Mouse (Mus musculus) embryo, embryonic 9.5 days (tissue): ENCODE data around the gene Gm26602.
A peak's percentile ranks its signal among the peaks of the same experiment; 100 is the strongest.

Source experiments
- DNase-seq: peaks from one replicate; pipeline ENCODE4 v3.0.0-alpha.2; 2017; ENCODE audit errors: extremely low spot score

Gm26602 gene

DNA sequence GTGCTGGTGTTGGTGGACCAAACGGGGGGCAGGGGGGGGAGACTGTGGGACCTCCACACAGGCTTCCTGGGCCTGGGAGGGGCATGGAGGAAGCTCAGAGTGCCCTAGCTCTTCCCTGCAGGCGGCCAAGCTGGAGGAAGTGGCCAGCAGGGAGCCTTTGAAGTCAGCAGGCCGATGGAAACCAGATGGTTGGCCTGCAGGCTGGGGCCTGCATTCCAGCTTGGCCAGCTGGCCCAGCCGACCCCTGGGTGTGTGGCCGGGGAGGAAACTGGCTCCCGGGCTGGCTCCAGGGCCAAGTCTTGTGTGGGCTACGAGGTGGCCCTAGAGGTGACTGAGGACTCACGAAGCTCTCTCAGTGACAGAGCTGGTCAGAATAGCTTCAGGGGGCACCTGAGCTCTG lies 22.1 kb downstream of the Gm26602 start:
- peak; percentile 74 for DNase-seq

DNA sequence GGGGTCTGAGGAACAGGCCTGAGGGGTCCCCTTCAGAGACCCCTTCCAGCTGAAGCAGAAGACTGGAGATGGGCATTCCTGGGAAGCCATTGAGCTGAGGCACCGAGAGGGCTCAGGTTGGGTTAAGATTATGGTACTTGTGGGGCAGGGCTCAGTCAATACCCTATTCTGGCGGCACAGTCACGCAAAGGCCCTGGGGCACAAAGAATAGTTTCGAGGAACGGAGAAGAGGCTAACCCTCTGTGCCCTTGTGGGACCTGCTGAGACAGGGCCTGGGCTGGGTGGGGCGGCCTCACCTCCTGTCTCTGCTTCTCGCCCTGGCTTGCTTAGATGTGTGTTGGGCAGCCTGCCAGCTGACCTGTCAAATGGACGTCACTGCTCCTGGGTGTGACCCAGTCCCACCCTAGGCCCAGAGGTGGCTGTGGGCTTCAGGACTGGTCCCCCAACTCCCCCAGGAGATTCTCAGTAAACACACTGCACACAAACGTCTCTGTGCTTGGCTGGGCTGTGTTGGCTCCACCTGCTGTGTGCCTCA lies 22.6 kb downstream of the Gm26602 start:
- DNase-seq: no peak

DNA sequence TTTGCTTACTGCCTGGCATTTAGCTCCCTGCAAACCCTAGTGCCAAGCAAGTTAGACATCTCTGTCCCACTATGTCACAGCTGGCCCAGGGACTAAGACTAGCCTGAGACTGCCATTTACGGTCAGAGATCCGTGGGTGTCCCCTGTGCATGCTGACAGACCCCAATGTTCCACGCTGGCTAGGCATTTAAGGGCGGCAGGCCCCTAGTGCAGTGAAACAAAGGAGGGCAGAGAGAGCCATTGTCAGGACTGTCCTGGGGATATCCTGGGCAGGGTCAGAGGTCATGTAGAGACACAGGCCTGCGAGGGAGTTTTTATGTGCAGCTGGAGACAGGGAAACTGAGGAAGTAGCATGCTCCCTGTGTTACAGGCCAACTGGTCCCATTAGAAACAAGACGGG lies 23.2 kb downstream of the Gm26602 start:
- no peak for DNase-seq

DNA sequence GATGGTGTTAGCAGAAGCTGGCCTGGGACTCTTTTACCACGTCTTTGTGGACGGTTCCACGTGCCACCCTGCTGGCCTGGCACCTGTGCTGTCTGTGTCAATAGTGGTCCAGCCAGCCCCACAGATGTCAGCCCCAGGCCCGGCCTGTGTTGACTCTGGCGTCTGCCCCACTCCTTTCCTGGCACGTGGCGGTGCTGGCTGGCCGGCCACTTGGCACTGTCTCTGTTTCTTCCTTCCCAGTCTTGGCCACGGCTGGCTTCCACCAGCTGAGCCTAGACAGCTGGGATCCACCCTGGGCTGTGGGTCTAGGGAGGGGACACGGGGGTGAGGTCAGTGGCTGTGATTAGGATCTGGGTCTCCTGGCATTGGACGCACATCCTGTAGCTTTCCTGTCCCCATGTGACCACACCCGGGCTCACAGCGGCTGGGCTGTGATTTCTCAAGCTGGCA lies 23.6 kb downstream of the Gm26602 start:
- no peak for DNase-seq

DNA sequence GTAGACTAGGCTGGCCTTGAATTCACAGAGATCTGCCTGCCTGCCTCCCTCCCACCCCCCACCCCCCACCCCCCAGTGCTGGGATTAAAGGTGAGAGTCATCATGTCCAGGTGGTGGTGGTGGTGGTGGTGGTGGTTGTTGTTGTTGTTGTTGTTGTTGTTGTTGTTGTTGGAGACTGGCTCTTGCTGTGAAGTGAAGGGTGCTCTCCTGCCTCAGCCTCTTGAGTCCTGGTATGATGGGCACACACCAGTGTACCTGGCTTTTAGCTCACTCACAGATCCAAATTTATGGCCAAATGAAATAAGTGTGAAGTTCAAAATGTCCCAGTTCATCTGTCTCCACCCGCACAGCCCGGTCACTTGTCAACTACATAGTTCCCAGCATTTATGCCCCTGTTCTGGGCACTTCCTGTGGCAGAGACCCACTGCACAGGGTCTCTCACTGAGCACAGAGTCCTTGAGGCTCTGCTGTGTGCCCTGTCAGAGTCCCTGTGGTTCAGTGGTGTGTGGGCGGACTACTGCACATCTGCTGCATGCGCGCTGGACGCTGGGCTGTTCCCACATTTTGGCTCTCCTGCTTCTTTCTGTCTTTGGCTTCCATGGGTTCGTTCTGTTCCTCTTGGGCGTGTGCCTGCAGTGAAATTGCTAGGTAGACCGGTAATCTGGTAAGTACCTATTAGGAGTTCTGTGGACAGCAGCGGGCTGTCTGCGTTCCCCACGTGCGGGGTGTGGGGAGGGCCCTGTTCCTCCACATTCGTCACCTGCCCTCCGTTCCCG lies 24.3 kb downstream of the Gm26602 start:
- no peak for DNase-seq

DNA sequence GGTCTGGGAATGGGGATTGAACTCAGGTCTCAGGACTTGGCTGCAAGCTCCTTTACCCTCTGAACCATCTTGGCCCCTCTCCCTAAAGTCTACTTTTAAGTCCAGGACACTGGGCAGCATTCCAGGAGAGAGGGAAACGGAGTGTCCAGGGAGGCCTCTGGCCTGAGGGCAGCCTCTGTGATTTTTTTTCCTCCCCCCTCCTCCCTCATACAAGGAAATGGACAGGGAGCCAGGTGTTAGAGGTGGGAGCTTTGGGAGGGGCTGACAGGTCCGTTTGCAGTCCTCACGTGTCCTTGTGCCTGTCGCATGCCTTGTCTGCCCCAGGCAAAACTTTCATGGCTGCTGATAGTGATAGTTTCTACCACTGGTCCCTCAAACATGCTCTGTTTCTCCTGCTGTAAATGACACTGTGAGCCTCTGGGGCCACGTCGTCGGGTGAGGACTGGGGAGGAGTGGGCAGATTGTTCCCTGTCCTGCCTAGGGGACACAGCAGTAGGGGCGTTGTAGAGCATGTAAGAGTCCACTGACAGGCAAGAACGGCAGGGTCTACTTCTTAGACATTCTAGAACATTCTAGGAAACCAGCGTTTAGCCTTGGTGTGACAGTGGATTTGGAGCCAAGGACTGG lies 25.7 kb downstream of the Gm26602 start:
- no peak for DNase-seq

DNA sequence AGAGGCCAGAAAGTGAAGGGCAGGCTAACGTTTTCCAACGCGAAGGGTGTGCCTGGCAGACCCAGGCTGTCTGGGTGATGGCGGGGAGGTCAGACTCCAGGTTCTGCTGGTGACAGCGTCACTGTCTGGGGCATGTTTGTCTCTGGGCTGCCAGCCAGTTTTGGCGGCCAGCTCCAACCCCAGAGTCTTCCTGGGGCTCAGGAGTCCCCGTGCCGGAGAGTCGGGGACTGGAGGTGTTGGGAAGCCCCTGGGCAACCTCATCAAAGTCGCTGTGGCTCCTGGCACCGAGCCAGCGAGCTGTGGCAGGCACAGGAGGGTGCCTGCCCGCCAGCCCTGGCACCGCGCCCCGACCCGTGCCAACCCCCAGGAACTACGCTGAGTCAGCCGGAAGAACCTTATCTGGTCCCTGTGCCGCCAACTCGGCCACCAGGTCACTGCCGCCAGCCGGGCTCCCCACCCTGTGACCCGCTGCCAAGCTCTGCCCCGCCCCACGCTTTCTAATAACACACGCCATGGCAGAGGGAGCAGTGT lies 26.3 kb downstream of the Gm26602 start:
- no peak for DNase-seq

DNA sequence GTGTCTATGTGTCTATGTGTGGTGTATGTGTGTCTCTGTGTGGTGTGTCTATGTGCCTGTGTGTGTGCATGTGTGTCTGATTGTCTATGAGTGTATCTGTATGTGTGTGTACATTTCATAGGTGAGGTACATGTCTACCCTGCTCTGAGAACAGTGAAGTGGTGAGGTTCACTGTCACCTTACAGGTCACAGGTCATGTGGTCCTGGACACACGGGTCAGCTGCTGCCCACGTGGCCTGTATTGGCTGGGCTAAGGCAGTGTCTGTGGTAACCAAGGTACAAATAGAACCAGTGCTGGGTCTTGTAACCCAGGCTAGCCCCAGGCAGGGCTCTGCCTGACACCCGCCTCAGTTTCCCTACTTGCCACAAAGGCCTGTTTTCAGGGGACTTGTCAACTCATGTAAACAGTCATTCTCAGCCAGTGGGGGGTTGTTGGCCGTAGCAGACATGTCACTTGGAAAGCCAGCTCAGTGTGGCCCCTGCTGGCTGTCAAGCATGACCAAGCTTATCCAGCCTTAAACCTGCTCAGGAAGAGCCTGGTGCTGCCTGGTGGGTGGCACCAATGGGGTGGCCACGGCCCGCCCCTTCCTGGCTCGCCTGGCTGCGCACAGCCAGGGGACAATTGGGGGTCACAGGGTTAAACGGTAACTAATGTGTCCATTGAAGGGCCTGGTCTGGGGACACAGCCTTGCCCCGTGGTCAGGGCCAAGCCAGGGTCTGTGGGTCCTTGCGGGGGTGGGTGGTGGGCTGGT lies 27.3 kb downstream of the Gm26602 start:
- DNase-seq: no peak

DNA sequence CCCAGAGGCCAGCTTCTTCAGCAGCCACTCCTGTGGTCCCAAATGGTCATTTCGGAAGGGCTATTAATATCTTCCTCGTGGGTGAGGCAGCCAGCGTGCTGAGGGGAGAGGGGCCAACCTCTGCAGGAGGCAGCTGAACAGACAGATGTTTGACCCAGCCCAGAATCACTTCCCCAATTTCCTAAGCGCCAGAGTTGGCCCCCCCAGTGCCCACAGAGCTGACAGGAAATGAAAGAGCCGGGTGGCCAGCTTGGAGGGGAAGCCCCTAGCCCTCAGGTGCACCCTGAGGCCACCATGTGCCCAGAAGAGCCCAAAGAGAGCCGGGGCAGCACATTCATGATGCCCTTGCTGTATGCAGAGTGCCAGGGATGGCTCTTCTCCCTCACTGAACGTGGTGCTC lies 30.1 kb downstream of the Gm26602 start:
- DNase-seq: no peak

DNA sequence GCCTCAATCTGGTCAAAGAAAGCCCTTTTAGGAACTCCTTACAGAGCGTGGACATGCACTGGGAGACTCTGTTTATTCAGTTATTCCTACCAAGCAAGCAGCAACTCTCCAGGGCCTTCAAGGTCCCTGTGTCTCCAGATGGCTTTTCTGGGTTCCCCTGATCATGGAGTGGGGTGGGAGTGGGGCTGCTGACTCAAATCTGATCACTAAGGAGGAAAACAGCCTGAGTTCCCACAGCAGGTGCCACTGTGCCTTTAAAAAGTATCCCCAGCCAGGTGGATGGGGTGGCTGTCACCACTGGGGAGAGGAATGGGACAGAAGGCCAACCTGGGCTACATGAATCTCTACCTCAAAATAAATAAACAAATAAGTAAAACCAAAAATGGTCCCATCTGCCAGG lies 32.3 kb downstream of the Gm26602 start:
- no peak for DNase-seq

DNA sequence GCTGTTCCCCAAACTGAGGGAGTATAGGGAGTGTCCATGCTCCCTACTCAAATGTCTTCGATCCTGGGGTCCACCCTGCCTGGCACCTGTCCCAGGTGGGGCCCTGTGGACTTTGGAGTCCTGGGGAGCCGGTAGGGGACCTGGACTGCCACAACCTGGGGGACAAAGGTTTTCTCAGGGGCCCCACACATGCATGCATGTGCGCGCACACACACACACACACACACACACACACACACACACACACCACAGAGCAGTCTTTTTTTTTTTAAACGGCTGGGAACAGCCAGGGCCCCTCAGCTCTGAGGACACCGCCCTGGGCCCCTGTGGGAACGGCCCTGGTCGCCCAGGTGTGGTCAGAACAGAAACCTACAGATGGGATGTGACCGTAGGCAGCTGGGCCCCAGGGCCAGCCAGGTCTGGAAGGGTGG lies 32.8 kb downstream of the Gm26602 start:
- DNase-seq: no peak

DNA sequence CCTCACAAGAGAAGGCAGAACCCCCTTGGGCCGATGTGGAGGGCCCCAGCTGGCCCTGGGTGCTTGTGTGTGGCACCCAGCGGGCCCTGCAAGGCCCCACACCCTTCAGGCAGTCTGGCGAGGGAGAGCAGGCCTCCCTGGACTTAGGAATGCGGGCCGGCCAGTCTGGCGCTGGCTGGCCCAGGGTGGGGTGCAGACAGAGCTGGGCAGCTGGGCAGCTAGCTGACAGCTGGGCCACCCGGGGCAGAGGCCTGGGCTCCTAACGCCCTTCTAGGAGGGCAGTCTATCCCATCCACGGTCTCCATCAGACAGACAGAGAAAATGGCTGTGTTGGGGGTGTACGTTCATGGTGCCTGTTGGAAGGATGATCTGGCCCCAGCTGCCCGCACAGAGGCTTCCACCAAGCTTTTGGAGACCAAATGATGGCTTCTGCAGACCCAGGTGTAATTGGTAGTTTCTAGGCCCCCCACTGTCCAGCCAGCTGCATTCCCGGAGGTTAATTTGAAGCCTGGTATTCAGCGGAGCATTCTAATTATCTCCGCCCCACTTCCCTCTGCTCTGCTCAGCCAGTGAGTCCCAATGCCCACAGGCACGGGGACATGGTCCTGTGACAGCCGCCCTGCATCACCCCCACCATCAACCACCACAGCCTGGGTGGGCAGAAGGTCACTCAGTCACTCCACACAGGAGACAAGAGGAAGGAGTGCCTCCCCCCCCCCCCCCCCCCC lies 35.0 kb downstream of the Gm26602 start:
- DNase-seq: peak; percentile 80

DNA sequence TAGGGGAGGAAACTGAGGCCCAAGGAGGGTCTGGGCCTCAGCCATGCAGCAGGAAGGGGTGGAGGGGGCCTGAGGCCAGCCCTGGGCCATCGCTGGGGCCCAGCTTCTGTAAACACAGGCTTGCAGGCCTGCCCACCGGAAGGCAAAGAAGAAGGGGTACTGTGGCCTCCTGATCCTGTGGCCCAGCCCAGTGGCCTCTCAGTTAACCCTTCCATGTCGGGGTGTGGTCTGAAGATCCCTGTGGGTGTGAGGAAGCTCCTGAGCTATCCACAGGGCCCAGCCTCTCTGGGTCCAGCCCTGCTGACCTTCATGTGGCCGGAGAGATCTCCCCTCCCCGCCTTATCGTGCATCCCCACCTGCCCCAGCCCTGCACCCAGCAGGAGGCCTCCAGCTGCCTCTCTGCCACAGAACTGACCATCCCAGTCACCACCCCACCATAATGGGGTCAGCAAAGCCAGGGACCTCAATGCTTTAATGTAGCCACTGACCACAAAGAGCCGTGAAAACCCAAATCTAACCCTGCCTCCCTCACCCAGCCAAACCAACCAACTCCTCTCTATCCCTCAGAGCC lies 36.2 kb downstream of the Gm26602 start:
- peak; percentile 70 for DNase-seq

DNA sequence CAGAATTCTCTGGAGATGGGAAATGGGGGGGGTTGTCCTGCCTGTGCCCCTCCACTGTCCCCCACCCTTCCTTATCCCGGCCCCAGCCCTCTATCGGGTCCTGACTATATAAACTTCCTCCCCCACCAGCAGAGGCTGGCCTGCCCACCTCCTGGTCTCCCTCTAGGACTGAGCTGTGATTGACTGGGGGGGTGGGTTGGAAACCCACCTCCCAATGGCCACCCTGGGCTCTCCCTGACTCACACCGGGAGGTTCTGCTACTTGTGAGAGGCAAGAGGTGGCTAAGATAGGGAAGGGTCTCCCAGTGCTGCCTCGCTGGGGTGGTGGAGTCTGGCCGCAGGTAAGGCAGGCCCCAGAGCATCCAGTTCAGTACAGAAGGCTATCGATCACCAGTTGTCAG lies 36.8 kb downstream of the Gm26602 start:
- DNase-seq: no peak

DNA sequence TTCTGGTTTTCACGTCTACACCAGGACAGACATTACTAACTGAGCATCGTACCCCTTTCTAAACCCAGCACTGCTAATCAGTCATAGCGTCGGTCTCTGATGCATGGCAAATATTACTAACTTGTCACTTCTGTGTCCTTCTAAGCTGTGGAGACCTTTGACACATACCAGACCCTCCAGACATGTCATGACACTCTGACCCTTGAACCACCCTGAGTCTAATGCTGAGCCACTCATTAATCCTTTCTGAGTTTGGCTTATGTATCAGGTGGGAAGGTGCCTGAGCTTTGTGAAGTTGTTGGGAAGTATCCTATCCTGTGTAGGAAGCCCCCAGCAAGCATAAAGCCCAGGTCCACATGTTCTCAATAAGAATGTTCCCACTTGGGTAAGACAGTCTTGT lies 39.2 kb downstream of the Gm26602 start:
- no peak for DNase-seq

DNA sequence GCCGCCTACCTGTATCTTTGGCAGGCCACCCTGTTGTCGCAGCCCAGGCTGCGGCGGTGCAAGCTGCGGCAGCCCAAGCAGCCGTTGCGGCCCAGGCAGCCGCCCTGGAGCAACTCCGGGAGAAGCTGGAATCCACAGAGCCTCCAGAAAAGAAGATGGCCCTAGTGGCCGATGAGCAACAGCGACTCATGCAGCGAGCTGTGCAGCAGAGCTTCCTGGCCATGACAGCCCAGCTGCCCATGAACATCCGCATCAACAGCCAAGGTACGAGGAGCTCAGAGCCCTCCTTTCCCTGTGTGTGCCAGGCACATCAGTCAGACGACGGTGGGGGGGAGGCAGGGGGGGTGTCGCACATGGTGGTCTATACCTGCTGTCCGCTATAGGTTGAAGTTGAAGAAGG lies 40.0 kb downstream of the Gm26602 start:
- DNase-seq: no peak

DNA sequence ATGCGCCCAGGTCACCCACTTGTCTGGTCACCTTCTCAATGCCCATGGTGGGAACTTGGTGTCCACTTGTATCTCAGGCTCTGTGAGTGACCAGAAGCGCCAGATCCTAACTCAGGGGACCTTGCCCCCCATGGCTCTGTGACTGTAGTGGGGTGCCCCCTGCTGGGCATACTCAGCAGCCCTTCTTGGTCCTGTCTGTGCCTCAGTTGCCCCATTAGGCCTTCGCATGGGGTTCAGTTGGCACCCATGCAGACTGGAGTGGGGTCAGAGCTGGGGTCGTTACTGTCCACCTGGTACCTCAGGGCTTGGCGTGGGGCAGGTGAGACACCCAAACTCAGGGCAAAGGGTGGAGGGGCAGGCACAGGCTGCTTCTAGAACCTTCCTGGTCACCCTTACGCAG lies 43.3 kb downstream of the Gm26602 start:
- no peak for DNase-seq

DNA sequence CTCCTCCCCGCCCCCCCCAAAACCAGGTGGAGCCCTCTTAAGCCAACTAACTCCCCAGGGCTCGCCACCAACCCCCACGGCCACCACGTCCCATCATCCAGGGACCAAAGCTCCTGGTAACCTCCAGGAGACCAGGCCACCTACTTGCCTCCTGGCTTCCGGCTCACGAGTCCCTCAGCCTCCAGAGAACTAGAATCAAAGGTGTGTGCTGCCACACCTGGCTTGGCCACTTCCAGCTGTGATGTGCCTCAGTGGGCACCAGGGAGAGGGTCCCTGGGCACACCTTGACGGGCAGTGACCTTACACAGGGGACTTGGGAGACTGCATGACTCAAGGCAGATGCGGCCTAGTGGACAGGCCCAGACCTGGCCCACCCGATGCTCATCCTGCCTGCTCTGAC lies 45.0 kb downstream of the Gm26602 start:
- DNase-seq: no peak

DNA sequence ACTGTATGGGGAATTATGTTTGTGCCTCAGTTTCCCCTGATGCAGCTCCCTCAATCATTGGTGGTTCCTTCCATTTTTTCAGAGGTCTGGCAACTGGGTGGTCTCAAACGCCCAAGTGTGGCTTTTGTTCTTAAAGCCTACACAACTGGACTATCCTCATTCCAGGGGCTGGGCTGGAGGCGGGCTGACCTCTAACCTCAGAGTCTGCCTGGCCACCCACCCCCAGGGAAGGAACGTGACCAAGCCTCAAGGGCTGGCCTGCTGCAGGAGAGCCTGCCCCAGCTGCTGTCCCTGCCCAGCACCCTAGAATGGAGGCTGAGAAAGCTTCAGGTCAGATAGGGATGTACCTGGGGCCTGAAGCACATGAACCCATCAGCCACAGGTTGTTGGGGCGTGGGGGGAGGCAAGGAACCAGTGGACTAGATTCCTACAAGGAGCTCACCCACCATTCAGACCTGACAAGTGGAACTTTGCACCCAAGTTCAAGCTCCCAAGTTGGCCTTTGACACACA lies 46.0 kb downstream of the Gm26602 start:
- peak; percentile 64 for DNase-seq

DNA sequence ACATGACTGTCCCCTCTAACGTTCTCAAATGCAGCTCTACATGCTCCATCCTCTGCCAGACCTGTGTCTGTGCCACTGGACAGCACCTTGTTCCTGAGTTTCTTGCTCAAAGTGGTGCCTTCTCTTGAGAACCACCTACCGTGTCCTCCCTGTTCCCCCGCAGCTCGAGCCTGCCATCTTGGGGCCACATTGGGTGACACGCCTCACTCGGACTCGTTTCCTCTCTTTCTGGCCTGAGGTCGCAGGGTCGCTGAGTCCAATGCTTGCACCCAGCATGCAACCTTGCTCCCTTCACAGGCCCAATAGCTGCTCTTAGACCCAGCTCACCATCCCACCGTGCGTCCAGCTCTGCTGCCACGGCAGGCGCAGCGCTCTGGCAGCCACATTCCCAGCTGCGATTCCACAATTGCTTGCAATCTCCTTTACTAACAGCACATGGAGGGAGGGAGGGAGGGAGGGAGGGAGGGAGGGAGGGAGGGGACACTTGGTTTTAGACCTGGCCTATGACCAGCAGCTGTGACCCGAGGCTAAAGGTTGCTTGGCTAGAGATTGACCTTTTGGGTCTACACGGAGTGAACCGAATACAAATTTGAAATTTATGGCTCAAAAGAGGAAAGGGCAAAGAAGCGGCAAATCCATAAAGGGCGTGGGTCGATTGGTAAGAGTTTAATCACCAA lies 47.6 kb downstream of the Gm26602 start:
- DNase-seq: peak; percentile 87
